Mouse (Mus musculus) intestine, embryonic 16.5 days (tissue): ENCODE data around the gene Cacna2d1. TPM values are rescaled to one million over a fixed set of nuclear protein-coding genes. Genes with fewer than 3 reads are reported as not detected.

ENCODE experiments used
- ATAC-seq: fragments of 200-750 bp; cut with Nextera tagmentation; 2 replicates; pipeline ENCODE4 v1.8.0; 2017; ENCODE audit warnings: moderate TSS enrichment, moderate library complexity
- H3K27ac ChIP-seq: fragments of 300-500 bp; sonication (generic); 2 replicates; pipeline ENCODE4 v1.5.1; 2014; ENCODE audit warnings: mild to moderate bottlenecking, low read length
- H3K27me3 ChIP-seq: fragments of 300-500 bp; sonication (generic); replicated peaks from 2 replicates; pipeline ENCODE4 v1.6.1; 2014; ENCODE audit warnings: low read length, control low read depth, mixed read lengths; ENCODE audit not compliant: control insufficient read depth, insufficient read depth
- H3K36me3 ChIP-seq: fragments of 300-500 bp; sonication (generic); 2 replicates; pipeline ENCODE4 v1.6.1; 2014; ENCODE audit warnings: low read length, control low read depth; ENCODE audit not compliant: control insufficient read depth, insufficient read depth
- H3K4me1 ChIP-seq: fragments of 300-500 bp; sonication (generic); 2 replicates; pipeline ENCODE4 v1.6.1; 2014; ENCODE audit warnings: low read length, control low read depth, mixed read lengths; ENCODE audit not compliant: control insufficient read depth, insufficient read depth
- H3K4me2 ChIP-seq: fragments of 300-500 bp; sonication (generic); 2 replicates; pipeline ENCODE4 v1.6.1; 2014; ENCODE audit warnings: low read depth, low read length, control low read depth
- H3K4me3 ChIP-seq: fragments of 300-500 bp; sonication (generic); 2 replicates; pipeline ENCODE4 v1.5.1; 2014; ENCODE audit warnings: mild to moderate bottlenecking, low read length
- H3K9ac ChIP-seq: fragments of 300-500 bp; sonication (generic); 2 replicates; pipeline ENCODE4 v1.6.1; 2014; ENCODE audit warnings: low read depth, low read length
- H3K9me3 ChIP-seq: fragments of 300-500 bp; sonication (generic); 2 replicates; pipeline ENCODE4 v1.6.1; 2016; ENCODE audit warnings: low read length, control low read depth; ENCODE audit not compliant: control insufficient read depth
- WGBS: fragments of 180-500 bp; shearing (Covaris S2); extraction: QIAGEN DNeasy Blood & Tissue Kit; methylation state at CpG from one replicate; pipeline ENCODE4 v1.1.7; 2014; 5-methylcytosine and 5-hydroxymethylcytosine counted together
- polyA plus RNA-seq: library from polyadenylated mRNA; unstranded; fragments of >200 nt; fragmentation: Nextera tagmentation; extraction: Ambion mirVana; gene quantifications from 2 replicates; pipeline ENCODE4 v1.2.1, GENCODE M21; 2015

Cacna2d1 gene
- polyA plus RNA-seq, 1 experiment from 2014 or later: 8.9 TPM

- Histone ChIP-seq H3K9me3 (no peaks in the 10 kb centered on the region), H3K9ac (no peak overlapping the region), H3K27me3 (no peaks in the 10 kb centered on the region), H3K4me2 (no peak overlapping the region), H3K4me3 (no peak overlapping the region), H3K27ac (no peak overlapping the region), H3K4me1 (no peaks in the 10 kb centered on the region), H3K36me3 (no peaks in the 10 kb centered on the region)
- WGBS: 85% methylated on average over 4 of the region's 4 CpGs
- ATAC-seq: no peak
Measured at GRCm38 (mm10) chr5:16357709-16358108, 423.2 kb downstream of the Cacna2d1 start.

- Histone ChIP-seq H3K4me3 (no peak overlapping the region), H3K9me3 (no peaks in the 10 kb centered on the region), H3K4me1 (no peaks in the 10 kb centered on the region), H3K27me3 (no peaks in the 10 kb centered on the region), H3K27ac (no peak overlapping the region), H3K4me2 (no peak overlapping the region), H3K36me3 (no peaks in the 10 kb centered on the region), H3K9ac (no peak overlapping the region)
- no peak for ATAC-seq
- 80% methylated on average over 2 of the region's 2 CpGs for WGBS
Measured at GRCm38 (mm10) chr5:16362076-16362475, 427.6 kb downstream of the Cacna2d1 start.

- WGBS: 73% methylated on average over 2 of the region's 2 CpGs
- Histone ChIP-seq H3K27ac (no peak overlapping the region), H3K4me1 (no peaks in the 10 kb centered on the region), H3K9me3 (no peaks in the 10 kb centered on the region), H3K4me2 (no peak overlapping the region), H3K4me3 (no peak overlapping the region), H3K27me3 (no peaks in the 10 kb centered on the region), H3K9ac (no peak overlapping the region), H3K36me3 (no peaks in the 10 kb centered on the region)
- no peak for ATAC-seq
Measured at GRCm38 (mm10) chr5:16363171-16363570, 428.7 kb downstream of the Cacna2d1 start.

GRCm38 (mm10) chr5:16370706-16371105 is 436.2 kb downstream of the Cacna2d1 start:
- 94% methylated on average over 8 of the region's 8 CpGs for WGBS
- H3K4me1 ChIP-seq: no peaks in the 10 kb centered on the region
- ATAC-seq: no peak
- H3K36me3 ChIP-seq: no peaks in the 10 kb centered on the region
- no peak overlapping the region for H3K4me3 ChIP-seq
- H3K27me3 ChIP-seq: no peaks in the 10 kb centered on the region
- H3K9me3 ChIP-seq: no peaks in the 10 kb centered on the region
- no peak overlapping the region for H3K4me2 ChIP-seq
- no peak overlapping the region for H3K9ac ChIP-seq
- no peak overlapping the region for H3K27ac ChIP-seq

- no peak for ATAC-seq
- WGBS: 87% methylated on average over 4 of the region's 4 CpGs
- H3K27ac ChIP-seq: no peak overlapping the region
Measured at GRCm38 (mm10) chr5:16373966-16374365, 439.5 kb downstream of the Cacna2d1 start.

GRCm38 (mm10) chr5:16376329-16376908 is 441.9 kb downstream of the Cacna2d1 start:
- WGBS: 90% methylated on average over 3 of the region's 3 CpGs
- Histone ChIP-seq H3K4me3 (no peak overlapping the region), H3K9me3 (no peaks in the 10 kb centered on the region), H3K4me1 (no peaks in the 10 kb centered on the region), H3K27me3 (no peaks in the 10 kb centered on the region), H3K9ac (no peak overlapping the region), H3K27ac (no peak overlapping the region), H3K4me2 (no peak overlapping the region), H3K36me3 (no peaks in the 10 kb centered on the region)
- no peak for ATAC-seq

More at GRCm38 (mm10) chr5:16373966-16374365, 439.5 kb downstream of the Cacna2d1 start:
- no peak overlapping the region for H3K4me3 ChIP-seq
- H3K4me2 ChIP-seq: no peak overlapping the region
- no peaks in the 10 kb centered on the region for H3K36me3 ChIP-seq
- no peaks in the 10 kb centered on the region for H3K4me1 ChIP-seq
- no peak overlapping the region for H3K9ac ChIP-seq
- no peaks in the 10 kb centered on the region for H3K9me3 ChIP-seq
- H3K27me3 ChIP-seq: no peaks in the 10 kb centered on the region

GRCm38 (mm10) chr5:16410011-16410410 is 475.5 kb downstream of the Cacna2d1 start:
- no peak for ATAC-seq
- Histone ChIP-seq H3K4me2 (no peak overlapping the region), H3K9me3 (no peaks in the 10 kb centered on the region)

GRCm38 (mm10) chr5:16414693-16415092 is 480.2 kb downstream of the Cacna2d1 start:
- Histone ChIP-seq H3K4me1 (no peaks in the 10 kb centered on the region), H3K9ac (no peak overlapping the region), H3K4me3 (no peak overlapping the region), H3K27me3 (no peaks in the 10 kb centered on the region), H3K36me3 (no peaks in the 10 kb centered on the region), H3K27ac (no peak overlapping the region), H3K9me3 (no peaks in the 10 kb centered on the region), H3K4me2 (no peak overlapping the region)
- ATAC-seq: no peak

More at GRCm38 (mm10) chr5:16410011-16410410, 475.5 kb downstream of the Cacna2d1 start:
- no peak overlapping the region for H3K9ac ChIP-seq
- 77% methylated on average over 8 of the region's 8 CpGs for WGBS
- H3K4me3 ChIP-seq: no peak overlapping the region
- H3K27me3 ChIP-seq: no peaks in the 10 kb centered on the region
- H3K27ac ChIP-seq: no peak overlapping the region
- no peaks in the 10 kb centered on the region for H3K4me1 ChIP-seq
- no peaks in the 10 kb centered on the region for H3K36me3 ChIP-seq

- Histone ChIP-seq H3K27me3 (no peaks in the 10 kb centered on the region), H3K4me1 (no peaks in the 10 kb centered on the region), H3K36me3 (no peaks in the 10 kb centered on the region), H3K9ac (no peak overlapping the region), H3K9me3 (no peaks in the 10 kb centered on the region), H3K27ac (no peak overlapping the region), H3K4me2 (no peak overlapping the region), H3K4me3 (no peak overlapping the region)
- no peak for ATAC-seq
- WGBS: 62% methylated on average over 1 of the region's 1 CpGs
Measured at GRCm38 (mm10) chr5:16417996-16418395, 483.5 kb downstream of the Cacna2d1 start.

GRCm38 (mm10) chr5:16418504-16418903 is 484.0 kb downstream of the Cacna2d1 start:
- ATAC-seq: no peak
- Histone ChIP-seq H3K4me3 (no peak overlapping the region), H3K4me1 (no peaks in the 10 kb centered on the region), H3K9me3 (no peaks in the 10 kb centered on the region), H3K36me3 (no peaks in the 10 kb centered on the region), H3K27ac (no peak overlapping the region), H3K27me3 (no peaks in the 10 kb centered on the region), H3K9ac (no peak overlapping the region), H3K4me2 (no peak overlapping the region)
- WGBS: 71% methylated on average over 3 of the region's 3 CpGs
